Mouse (Mus musculus): ENCODE measurements around the gene Magi1.

DNA sequence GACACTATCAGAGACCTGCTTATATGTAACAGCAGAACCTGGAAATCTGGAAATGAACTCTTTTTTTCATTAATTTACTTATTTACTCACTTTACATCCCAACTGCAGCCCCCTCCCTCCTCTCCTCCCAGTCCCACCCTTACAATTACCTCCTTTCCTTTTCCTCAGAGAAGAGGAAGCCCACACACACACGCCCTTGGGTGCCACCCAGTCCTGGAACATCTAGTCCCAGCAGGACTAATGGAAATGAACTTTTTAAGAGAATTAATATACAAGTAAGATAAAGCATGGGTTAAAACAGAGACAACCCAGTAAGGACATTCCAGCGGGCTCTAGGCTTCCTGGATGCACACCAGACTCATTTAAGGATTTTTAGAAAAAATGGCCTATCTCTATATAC, 46.8 kb downstream of the Magi1 start:
- TF ChIP-seq EP300 (IDR thresholded peaks at IDR 0.05; ENCODE audit: insufficient read depth, low read depth, low read length) (0 out of 2 replicates have a peak, but pooled peaks have one; percentile 35), CTCF (IDR thresholded peaks at IDR 0.05) (no peak)
